Mouse (Mus musculus) myocyte (in vitro differentiated cells): ENCODE results near the gene Ncf1. TPM values are rescaled to one million over a fixed set of nuclear protein-coding genes. Genes with fewer than 3 reads are reported as not detected.

Experiments used
- H3K27me3 ChIP-seq: one replicate; pipeline ENCODE4 v1.6.1; 2011; ENCODE audit not compliant: control insufficient read depth, insufficient read depth, insufficient read length
- H3K36me3 ChIP-seq: one replicate; pipeline ENCODE4 v1.6.1; 2011; ENCODE audit not compliant: control insufficient read depth, insufficient read depth
- H3K4me2 ChIP-seq: one replicate; pipeline ENCODE4 v1.6.1; 2011; ENCODE audit warnings: low read depth, control low read depth
- H3K4me3 ChIP-seq: one replicate; pipeline ENCODE4 v1.5.1; 2011; ENCODE audit warnings: mild to moderate bottlenecking, control low read depth, moderate library complexity
- H3K79me2 ChIP-seq: one replicate; pipeline ENCODE4 v1.6.1; 2011; ENCODE audit not compliant: control insufficient read depth, insufficient read depth
- H3ac ChIP-seq: one replicate; pipeline ENCODE4 v1.6.1; 2011; ENCODE audit not compliant: control insufficient read depth, insufficient read length
- CEBPB ChIP-seq: IDR thresholded peaks from 2 replicates; pipeline ENCODE4 v1.6.1; 2011; ENCODE audit warnings: mild to moderate bottlenecking, moderate library complexity; ENCODE audit not compliant: poor library complexity, insufficient read depth, severe bottlenecking
- E2F4 ChIP-seq: IDR thresholded peaks from one replicate; pipeline ENCODE4 v1.6.1; 2011; ENCODE audit warnings: mild to moderate bottlenecking, control low read depth, moderate library complexity; ENCODE audit not compliant: insufficient read depth
- MAX ChIP-seq: IDR thresholded peaks from one replicate; pipeline ENCODE4 v1.6.1; 2011; ENCODE audit warnings: low read depth, mild to moderate bottlenecking, control low read depth
- MYOD1 ChIP-seq, 3 experiments: IDR thresholded peaks; one replicate each; pipeline ENCODE4 v1.6.1; 2011; ENCODE audit warnings: control low read depth in 2 of 3, low read depth in 2 of 3, mild to moderate bottlenecking in 2 of 3, moderate library complexity in 1 of 3; ENCODE audit not compliant: insufficient read length in 2 of 3, control insufficient read depth in 1 of 3
- MYOG ChIP-seq, 3 experiments: IDR thresholded peaks; one replicate each; pipeline ENCODE4 v1.6.1; 2011; ENCODE audit warnings: control low read depth in 2 of 3, low read depth in 2 of 3, mild to moderate bottlenecking in 2 of 3; ENCODE audit not compliant: insufficient read length in 2 of 3, control insufficient read depth in 1 of 3, insufficient read depth in 1 of 3
- POLR2A ChIP-seq: IDR thresholded peaks from one replicate; pipeline ENCODE4 v1.6.1; 2011; ENCODE audit warnings: low read depth, mild to moderate bottlenecking, control low read depth, moderate library complexity; ENCODE audit not compliant: insufficient read length
- POLR2AphosphoS2 ChIP-seq: IDR thresholded peaks from one replicate; pipeline ENCODE4 v1.6.1; 2011; ENCODE audit warnings: low read depth, control low read depth; ENCODE audit not compliant: insufficient read length
- REST ChIP-seq: IDR thresholded peaks from one replicate; pipeline ENCODE4 v1.6.1; 2011; ENCODE audit warnings: mild to moderate bottlenecking, control low read depth, moderate library complexity; ENCODE audit not compliant: insufficient read depth, insufficient read length
- SRF ChIP-seq: IDR thresholded peaks from one replicate; pipeline ENCODE4 v1.6.1; 2011; ENCODE audit warnings: low read depth; ENCODE audit not compliant: control insufficient read depth, insufficient read length
- TCF12 ChIP-seq: IDR thresholded peaks from one replicate; pipeline ENCODE4 v1.6.1; 2011; ENCODE audit warnings: mild to moderate bottlenecking, control low read depth; ENCODE audit not compliant: poor library complexity, insufficient read depth, severe bottlenecking
- TCF3 ChIP-seq: IDR thresholded peaks from one replicate; pipeline ENCODE4 v1.6.1; 2011; ENCODE audit warnings: low read depth, control low read depth; ENCODE audit not compliant: insufficient read length
- USF1 ChIP-seq: IDR thresholded peaks from one replicate; pipeline ENCODE4 v1.6.1; 2011; ENCODE audit warnings: low read depth, mild to moderate bottlenecking, control low read depth, moderate library complexity
- polyA plus RNA-seq: library from polyadenylated mRNA; unstranded; fragments of >200 nt; fragmentation: generic; extraction: Trizol; gene quantifications from one replicate; pipeline ENCODE4 v1.2.1, GENCODE M21; 2012; ENCODE audit warnings: missing spikeins

The Ncf1 gene
- polyA plus RNA-seq, 1 experiment, result 1.4 TPM

- no peak overlapping the region for H3K4me3 ChIP-seq
- H3K36me3 ChIP-seq, result peaks cover 30% of the 10 kb centered on the region
- no peaks in the 10 kb centered on the region for H3K79me2 ChIP-seq
- no peaks in the 10 kb centered on the region for H3K27me3 ChIP-seq
- no peak for TF ChIP-seq MAX
- no peak for TF ChIP-seq POLR2AphosphoS2
- no peak for TF ChIP-seq POLR2A
- TF ChIP-seq TCF3, result no peak
- TF ChIP-seq MYOG (IDR thresholded peaks at IDR 0.05; ENCODE audit: control insufficient read depth in 1 of 3, insufficient read depth in 1 of 3, insufficient read length in 2 of 3, low read depth in 2 of 3), result no peak
- no peak for TF ChIP-seq CEBPB
- no peak for TF ChIP-seq REST
- no peak for TF ChIP-seq E2F4
- TF ChIP-seq SRF, result no peak
- no peak for TF ChIP-seq MYOD1 (IDR thresholded peaks at IDR 0.05; ENCODE audit: control insufficient read depth in 1 of 3, insufficient read length in 2 of 3, low read depth in 2 of 3)
- no peak for TF ChIP-seq TCF12
- no peak for TF ChIP-seq USF1
- no peak overlapping the region for H3ac ChIP-seq
- no peak overlapping the region for H3K4me2 ChIP-seq
These were observed 8.7 kb upstream of the Ncf1 start for GRCm38 (mm10) chr5:134237936-134238760.

GRCm38 (mm10) chr5:134237508-134237907, 8.1 kb upstream of the Ncf1 start:
- Histone ChIP-seq H3K27me3 (no peaks in the 10 kb centered on the region), H3K4me2 (no peak overlapping the region), H3K79me2 (no peaks in the 10 kb centered on the region), H3ac (no peak overlapping the region), H3K4me3 (no peak overlapping the region), H3K36me3 (peaks cover 29% of the 10 kb centered on the region)
- no peak for TF ChIP-seq MYOD1 (IDR thresholded peaks at IDR 0.05; ENCODE audit: control insufficient read depth in 1 of 3, insufficient read length in 2 of 3, low read depth in 2 of 3)
- no peak for TF ChIP-seq CEBPB
- TF ChIP-seq REST, result no peak
- no peak for TF ChIP-seq MAX
- no peak for TF ChIP-seq MYOG (IDR thresholded peaks at IDR 0.05; ENCODE audit: control insufficient read depth in 1 of 3, insufficient read depth in 1 of 3, insufficient read length in 2 of 3, low read depth in 2 of 3)
- no peak for TF ChIP-seq POLR2A
- no peak for TF ChIP-seq TCF3
- no peak for TF ChIP-seq E2F4
- TF ChIP-seq USF1, result no peak
- no peak for TF ChIP-seq SRF
- TF ChIP-seq POLR2AphosphoS2, result no peak
- no peak for TF ChIP-seq TCF12

GRCm38 (mm10) chr5:134236796-134237195, 7.4 kb upstream of the Ncf1 start:
- no peaks in the 10 kb centered on the region for H3K27me3 ChIP-seq
- H3ac ChIP-seq, result no peak overlapping the region
- H3K4me3 ChIP-seq, result no peak overlapping the region
- TF ChIP-seq MAX (no peak), TCF3 (no peak), E2F4 (no peak), POLR2AphosphoS2 (no peak), TCF12 (no peak)
- H3K79me2 ChIP-seq, result no peaks in the 10 kb centered on the region
- H3K36me3 ChIP-seq, result peaks cover 22% of the 10 kb centered on the region
- no peak overlapping the region for H3K4me2 ChIP-seq

GRCm38 (mm10) chr5:134236241-134236640, 6.8 kb upstream of the Ncf1 start:
- Histone ChIP-seq H3K36me3 (peaks cover 22% of the 10 kb centered on the region), H3K79me2 (no peaks in the 10 kb centered on the region), H3K4me3 (no peak overlapping the region), H3ac (no peak overlapping the region), H3K4me2 (no peak overlapping the region), H3K27me3 (no peaks in the 10 kb centered on the region)
- no peak for TF ChIP-seq POLR2AphosphoS2
- TF ChIP-seq SRF, result no peak
- no peak for TF ChIP-seq CEBPB
- no peak for TF ChIP-seq REST
- TF ChIP-seq MYOG (IDR thresholded peaks at IDR 0.05; ENCODE audit: control insufficient read depth in 1 of 3, insufficient read depth in 1 of 3, insufficient read length in 2 of 3, low read depth in 2 of 3), result no peak
- no peak for TF ChIP-seq TCF12
- TF ChIP-seq POLR2A, result no peak
- no peak for TF ChIP-seq E2F4
- no peak for TF ChIP-seq MAX
- no peak for TF ChIP-seq TCF3
- no peak for TF ChIP-seq USF1
- no peak for TF ChIP-seq MYOD1 (IDR thresholded peaks at IDR 0.05; ENCODE audit: control insufficient read depth in 1 of 3, insufficient read length in 2 of 3, low read depth in 2 of 3)

DNA sequence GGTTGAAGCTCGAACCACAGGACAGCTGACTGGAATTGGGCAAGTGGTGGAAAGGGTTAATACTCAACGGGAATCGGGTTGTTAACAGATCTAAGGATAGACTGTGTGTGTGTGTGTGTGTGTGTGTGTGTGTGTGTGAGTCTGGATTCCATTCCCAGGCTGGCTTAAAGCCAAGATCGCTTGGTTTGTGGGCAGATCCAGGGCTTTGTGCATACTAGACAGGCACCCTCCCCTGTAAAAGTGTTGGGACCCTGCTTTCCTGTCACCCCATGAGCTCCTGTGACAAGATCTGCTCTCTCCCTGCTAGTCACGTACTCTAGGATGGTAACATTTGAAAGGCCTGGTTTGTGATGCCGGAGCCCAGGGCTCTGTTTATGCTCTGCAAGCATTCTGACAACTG, 5.7 kb upstream of the Ncf1 start:
- H3K27me3 ChIP-seq, result no peaks in the 10 kb centered on the region

More for the DNA sequence above, 5.7 kb upstream of the Ncf1 start:
- Histone ChIP-seq H3K4me3 (no peak overlapping the region), H3ac (no peak overlapping the region), H3K4me2 (no peak overlapping the region), H3K36me3 (peaks cover 15% of the 10 kb centered on the region), H3K79me2 (no peaks in the 10 kb centered on the region)
- no peak for TF ChIP-seq E2F4
- no peak for TF ChIP-seq MYOD1 (IDR thresholded peaks at IDR 0.05; ENCODE audit: control insufficient read depth in 1 of 3, insufficient read length in 2 of 3, low read depth in 2 of 3)
- TF ChIP-seq CEBPB, result no peak
- TF ChIP-seq POLR2A, result no peak
- no peak for TF ChIP-seq MAX
- no peak for TF ChIP-seq SRF
- no peak for TF ChIP-seq REST
- TF ChIP-seq TCF3, result no peak
- no peak for TF ChIP-seq MYOG (IDR thresholded peaks at IDR 0.05; ENCODE audit: control insufficient read depth in 1 of 3, insufficient read depth in 1 of 3, insufficient read length in 2 of 3, low read depth in 2 of 3)
- TF ChIP-seq TCF12, result no peak
- no peak for TF ChIP-seq USF1
- no peak for TF ChIP-seq POLR2AphosphoS2
